Mouse (Mus musculus): ENCODE results near the gene Olfr458. TPM values are rescaled to one million over a fixed set of nuclear protein-coding genes. Genes with fewer than 3 reads are reported as not detected.
"Not testable (repeated sequence)": the region's sequence is repeated elsewhere in the genome, so short reads cannot be mapped to it uniquely, and the experiment has no call there.

Olfr458 gene
- not detected in 2 replicates for polyA plus RNA-seq (2012; rRNA removed)

GRCm38 (mm10) chr6:42465096-42465495 is at the start of gene Olfr458:
Olfr458 (minus strand) TSS chr6:42465196.
- Histone ChIP-seq H3K36me3 (ENCODE audit: control insufficient read depth, insufficient read depth, low read length) (no peaks in the 10 kb centered on the region), H3K27me3 (ENCODE audit: control insufficient read depth, insufficient read depth, low read length) (no peaks in the 10 kb centered on the region), H3K27ac (ENCODE audit: insufficient read depth, low read depth, low read length) (no peak within 1 kb of the TSS), H3K4me3 (ENCODE audit: low read depth, low read length) (no peak within 1 kb of the TSS), H3K4me1 (ENCODE audit: control insufficient read depth, insufficient read depth, insufficient read length, low read length) (no peaks in the 10 kb centered on the region)
- WGBS = 75% methylated on average over 1 of the region's 1 CpGs
- no peak for TF ChIP-seq POLR2A (IDR thresholded peaks at IDR 0.05; ENCODE audit: low read depth, low read length)
- TF ChIP-seq CTCF (IDR thresholded peaks at IDR 0.05; ENCODE audit: extremely low read depth, insufficient read length, insufficient replicate concordance, low read depth, low read length) = no peak

GRCm38 (mm10) chr6:42513461-42513860 is 48.5 kb upstream of the Olfr458 start:
- H3K27me3 ChIP-seq (ENCODE audit: control insufficient read depth, insufficient read depth, low read length) = no peaks in the 10 kb centered on the region
- H3K27ac ChIP-seq (ENCODE audit: insufficient read depth, low read depth, low read length) = no peak overlapping the region
- H3K36me3 ChIP-seq (ENCODE audit: control insufficient read depth, insufficient read depth, low read length) = no peaks in the 10 kb centered on the region
- TF ChIP-seq CTCF (IDR thresholded peaks at IDR 0.05; ENCODE audit: extremely low read depth, insufficient read length, insufficient replicate concordance, low read depth, low read length) (no peak), POLR2A (IDR thresholded peaks at IDR 0.05; ENCODE audit: low read depth, low read length) (no peak)
- no peak overlapping the region for H3K4me3 ChIP-seq (ENCODE audit: low read depth, low read length)
- H3K4me1 ChIP-seq (ENCODE audit: control insufficient read depth, insufficient read depth, insufficient read length, low read length) = no peaks in the 10 kb centered on the region
- WGBS = 80% methylated on average over 1 of the region's 1 CpGs

DNA sequence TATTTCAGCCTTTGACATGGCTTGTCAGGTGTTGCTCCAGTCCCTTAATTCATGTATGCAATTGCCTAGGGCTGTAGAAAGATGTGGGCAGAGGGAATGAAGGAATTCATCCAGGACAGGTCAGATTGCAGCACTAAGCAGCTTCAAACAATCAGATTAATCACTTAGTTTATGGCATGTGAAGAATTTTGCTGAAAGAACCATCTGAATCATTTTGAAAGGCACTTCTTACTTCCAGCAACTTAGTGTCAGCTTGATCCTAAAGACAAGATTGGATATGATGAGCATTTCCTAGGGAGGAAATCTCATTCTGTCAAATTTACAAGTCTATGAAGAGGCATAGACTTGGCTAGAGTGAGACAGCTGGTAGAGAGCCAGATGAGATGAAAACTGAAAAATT is 44.3 kb upstream of the Olfr458 start:
- Histone ChIP-seq H3K4me3 (ENCODE audit: low read depth, low read length) (no peak overlapping the region), H3K27me3 (ENCODE audit: control insufficient read depth, insufficient read depth, low read length) (no peaks in the 10 kb centered on the region), H3K36me3 (ENCODE audit: control insufficient read depth, insufficient read depth, low read length) (no peaks in the 10 kb centered on the region), H3K4me1 (ENCODE audit: control insufficient read depth, insufficient read depth, insufficient read length, low read length) (no peaks in the 10 kb centered on the region), H3K27ac (ENCODE audit: insufficient read depth, low read depth, low read length) (no peak overlapping the region)
- TF ChIP-seq POLR2A (IDR thresholded peaks at IDR 0.05; ENCODE audit: low read depth, low read length) = no peak

GRCm38 (mm10) chr6:42503478-42503877 is 38.5 kb upstream of the Olfr458 start:
- Histone ChIP-seq H3K4me3 (ENCODE audit: low read depth, low read length) (no peak overlapping the region), H3K36me3 (ENCODE audit: control insufficient read depth, insufficient read depth, low read length) (no peaks in the 10 kb centered on the region), H3K4me1 (ENCODE audit: control insufficient read depth, insufficient read depth, insufficient read length, low read length) (no peaks in the 10 kb centered on the region), H3K27ac (ENCODE audit: insufficient read depth, low read depth, low read length) (no peak overlapping the region), H3K27me3 (ENCODE audit: control insufficient read depth, insufficient read depth, low read length) (no peaks in the 10 kb centered on the region)
- WGBS = 73% methylated on average over 2 of the region's 2 CpGs
- TF ChIP-seq CTCF (IDR thresholded peaks at IDR 0.05; ENCODE audit: extremely low read depth, insufficient read length, insufficient replicate concordance, low read depth, low read length) = no peak
- TF ChIP-seq POLR2A (IDR thresholded peaks at IDR 0.05; ENCODE audit: low read depth, low read length) = no peak

DNA sequence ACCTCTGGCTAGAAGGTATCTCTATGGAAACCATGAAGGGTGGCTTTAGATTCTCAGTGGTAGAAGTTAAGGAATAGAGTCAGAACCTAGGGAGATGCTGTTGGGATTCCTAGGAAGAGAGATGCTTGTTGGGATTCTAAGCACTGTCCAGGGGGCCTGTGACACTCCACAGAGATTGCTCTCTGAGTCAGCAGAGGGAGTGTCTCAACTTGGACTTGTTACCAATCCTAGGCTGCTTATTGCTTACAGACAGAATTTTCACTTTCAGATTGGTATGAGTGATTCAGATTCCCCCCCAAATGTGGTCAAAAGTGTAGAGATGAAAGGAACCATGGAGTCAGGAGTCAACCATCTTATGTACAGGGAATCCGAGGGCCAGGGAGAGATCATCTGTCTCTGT is 24.7 kb upstream of the Olfr458 start:
- TF ChIP-seq CTCF (IDR thresholded peaks at IDR 0.05; ENCODE audit: extremely low read depth, insufficient read length, insufficient replicate concordance, low read depth, low read length) = no peak
- no peak for TF ChIP-seq POLR2A (IDR thresholded peaks at IDR 0.05; ENCODE audit: low read depth, low read length)
- H3K27me3 ChIP-seq (ENCODE audit: control insufficient read depth, insufficient read depth, low read length) = no peaks in the 10 kb centered on the region
- no peak overlapping the region for H3K4me3 ChIP-seq (ENCODE audit: low read depth, low read length)
- 49% methylated on average over 1 of the region's 1 CpGs for WGBS
- no peaks in the 10 kb centered on the region for H3K36me3 ChIP-seq (ENCODE audit: control insufficient read depth, insufficient read depth, low read length)
- no peaks in the 10 kb centered on the region for H3K4me1 ChIP-seq (ENCODE audit: control insufficient read depth, insufficient read depth, insufficient read length, low read length)
- H3K27ac ChIP-seq (ENCODE audit: insufficient read depth, low read depth, low read length) = no peak overlapping the region

- H3K4me1 ChIP-seq (ENCODE audit: control insufficient read depth, insufficient read depth, insufficient read length, low read length) = no peaks in the 10 kb centered on the region
- 76% methylated on average over 1 of the region's 1 CpGs for WGBS
- TF ChIP-seq POLR2A (IDR thresholded peaks at IDR 0.05; ENCODE audit: low read depth, low read length) (no peak), CTCF (IDR thresholded peaks at IDR 0.05; ENCODE audit: extremely low read depth, insufficient read length, insufficient replicate concordance, low read depth, low read length) (no peak)
- H3K27me3 ChIP-seq (ENCODE audit: control insufficient read depth, insufficient read depth, low read length) = no peaks in the 10 kb centered on the region
- H3K4me3 ChIP-seq (ENCODE audit: low read depth, low read length) = no peak within 1 kb of the TSS
- H3K27ac ChIP-seq (ENCODE audit: insufficient read depth, low read depth, low read length) = no peak within 1 kb of the TSS
- H3K36me3 ChIP-seq (ENCODE audit: control insufficient read depth, insufficient read depth, low read length) = no peaks in the 10 kb centered on the region
Measured at GRCm38 (mm10) chr6:42487114-42487513, 22.1 kb upstream of the Olfr458 start, which contains the start of gene Olfr456. Olfr456 (minus strand) TSS chr6:42487214.

- H3K27ac ChIP-seq (ENCODE audit: insufficient read depth, low read depth, low read length) = no peak overlapping the region
- no peak overlapping the region for H3K4me3 ChIP-seq (ENCODE audit: low read depth, low read length)
- no peaks in the 10 kb centered on the region for H3K4me1 ChIP-seq (ENCODE audit: control insufficient read depth, insufficient read depth, insufficient read length, low read length)
- H3K36me3 ChIP-seq (ENCODE audit: control insufficient read depth, insufficient read depth, low read length) = no peaks in the 10 kb centered on the region
- H3K27me3 ChIP-seq (ENCODE audit: control insufficient read depth, insufficient read depth, low read length) = no peaks in the 10 kb centered on the region
- TF ChIP-seq CTCF (IDR thresholded peaks at IDR 0.05; ENCODE audit: extremely low read depth, insufficient read length, insufficient replicate concordance, low read depth, low read length) = no peak
- no peak for TF ChIP-seq POLR2A (IDR thresholded peaks at IDR 0.05; ENCODE audit: low read depth, low read length)
Measured at GRCm38 (mm10) chr6:42484633-42485032, 19.6 kb upstream of the Olfr458 start.

GRCm38 (mm10) chr6:42476235-42476634 is 11.2 kb upstream of the Olfr458 start, which contains the start of gene Olfr457:
Olfr457 (minus strand) TSS chr6:42476335.
- 50% methylated on average over 1 of the region's 1 CpGs for WGBS
- TF ChIP-seq CTCF (IDR thresholded peaks at IDR 0.05; ENCODE audit: extremely low read depth, insufficient read length, insufficient replicate concordance, low read depth, low read length) = no peak
- no peak for TF ChIP-seq POLR2A (IDR thresholded peaks at IDR 0.05; ENCODE audit: low read depth, low read length)

DNA sequence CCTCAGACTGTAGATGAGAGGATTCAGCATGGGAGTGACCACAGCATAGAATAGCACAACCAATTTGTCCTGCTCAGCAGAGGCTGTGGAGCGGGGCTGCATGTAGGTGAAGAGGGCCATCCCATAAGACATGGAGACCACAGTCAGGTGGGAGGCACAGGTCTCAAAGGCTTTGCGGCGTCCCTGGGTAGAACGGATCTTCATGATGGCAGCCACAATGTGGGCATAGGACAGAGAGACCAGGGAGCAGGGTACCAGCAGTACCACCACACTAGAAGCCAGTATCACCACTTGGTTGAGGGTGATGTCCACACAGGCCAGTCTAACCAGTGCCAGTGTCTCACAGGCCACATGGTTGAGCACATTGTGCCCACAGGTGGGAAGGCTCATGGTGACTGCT is 6.3 kb upstream of the Olfr458 start:
- not testable (repeated sequence) for H3K4me3 ChIP-seq (ENCODE audit: low read depth, low read length); H3K27ac ChIP-seq (ENCODE audit: insufficient read depth, low read depth, low read length); H3K4me1 ChIP-seq (ENCODE audit: control insufficient read depth, insufficient read depth, insufficient read length, low read length); H3K27me3 ChIP-seq (ENCODE audit: control insufficient read depth, insufficient read depth, low read length); H3K36me3 ChIP-seq (ENCODE audit: control insufficient read depth, insufficient read depth, low read length)
- 95% methylated on average over 4 of the region's 4 CpGs for WGBS

More at GRCm38 (mm10) chr6:42476235-42476634, 11.2 kb upstream of the Olfr458 start, which contains the start of gene Olfr457:
- Histone ChIP-seq H3K27ac (ENCODE audit: insufficient read depth, low read depth, low read length) (no peak within 1 kb of the TSS), H3K4me3 (ENCODE audit: low read depth, low read length) (no peak within 1 kb of the TSS), H3K4me1 (ENCODE audit: control insufficient read depth, insufficient read depth, insufficient read length, low read length) (no peaks in the 10 kb centered on the region), H3K36me3 (ENCODE audit: control insufficient read depth, insufficient read depth, low read length) (no peaks in the 10 kb centered on the region), H3K27me3 (ENCODE audit: control insufficient read depth, insufficient read depth, low read length) (no peaks in the 10 kb centered on the region)

Data from small intestine, adult 2 months (tissue).